Mouse (Mus musculus) liver, embryonic 16.5 days (tissue): ENCODE measurements around the gene Chchd6. TPM values are rescaled to one million over a fixed set of nuclear protein-coding genes. Genes with fewer than 3 reads are reported as not detected.
A peak's percentile ranks its signal among the peaks of the same experiment; 100 is the strongest.

ENCODE experiments used
- ATAC-seq: fragments of 200-750 bp; cut with Nextera tagmentation; 2 replicates; pipeline ENCODE4 v1.8.0; 2017; ENCODE audit warnings: low read depth, mild to moderate bottlenecking, moderate number of reproducible peaks, moderate library complexity
- H3K27ac ChIP-seq: fragments of 300-500 bp; sonication (generic); 2 replicates; pipeline ENCODE4 v1.5.1; 2014; ENCODE audit warnings: mild to moderate bottlenecking, low read length
- H3K27me3 ChIP-seq: fragments of 300-500 bp; sonication (generic); 2 replicates; pipeline ENCODE4 v1.6.1; 2014; ENCODE audit warnings: low read depth, low read length, mixed read lengths; ENCODE audit not compliant: control insufficient read depth, insufficient read depth
- H3K36me3 ChIP-seq: fragments of 300-500 bp; sonication (generic); 2 replicates; pipeline ENCODE4 v1.6.1; 2014; ENCODE audit warnings: mild to moderate bottlenecking; ENCODE audit not compliant: control insufficient read depth, insufficient read depth
- H3K4me1 ChIP-seq: fragments of 300-500 bp; sonication (generic); 2 replicates; pipeline ENCODE4 v1.6.1; 2014; ENCODE audit warnings: low read depth, low read length, mixed read lengths; ENCODE audit not compliant: control insufficient read depth
- H3K4me2 ChIP-seq: fragments of 300-500 bp; sonication (generic); 2 replicates; pipeline ENCODE4 v1.6.1; 2014; ENCODE audit warnings: low read depth, low read length, mixed read lengths
- H3K4me3 ChIP-seq: fragments of 300-500 bp; sonication (generic); 2 replicates; pipeline ENCODE4 v1.5.1; 2014; ENCODE audit warnings: low read depth, mild to moderate bottlenecking, low read length
- H3K9ac ChIP-seq: fragments of 300-500 bp; sonication (generic); 2 replicates; pipeline ENCODE4 v1.6.1; 2014; ENCODE audit warnings: low read depth, low read length
- H3K9me3 ChIP-seq: fragments of 300-500 bp; sonication (generic); replicated peaks from 2 replicates; pipeline ENCODE4 v1.6.1; 2016; ENCODE audit warnings: low read length; ENCODE audit not compliant: control insufficient read depth
- WGBS: fragments of 180-500 bp; shearing (Covaris S2); extraction: QIAGEN DNeasy Blood & Tissue Kit; methylation state at CpG from one replicate; pipeline ENCODE4 v1.1.7; 2014; ENCODE audit not compliant: insufficient replicate concordance; 5-methylcytosine and 5-hydroxymethylcytosine counted together
- polyA plus RNA-seq: library from polyadenylated mRNA; unstranded; fragments of >200 nt; fragmentation: Nextera tagmentation; extraction: Ambion mirVana; gene quantifications from 2 replicates; pipeline ENCODE4 v1.2.1, GENCODE M21; 2015

Gene Chchd6
- polyA plus RNA-seq, 1 experiment from 2014 or later = 11.8 TPM

- Histone ChIP-seq H3K4me2 (no peak overlapping the region), H3K36me3 (no peaks in the 10 kb centered on the region), H3K27ac (no peak overlapping the region), H3K9me3 (no peaks in the 10 kb centered on the region), H3K4me3 (no peak overlapping the region), H3K4me1 (no peaks in the 10 kb centered on the region), H3K9ac (no peak overlapping the region), H3K27me3 (no peaks in the 10 kb centered on the region; the same call in 1 of the 2 replicates)
- WGBS = 50% methylated on average over 1 of the region's 1 CpGs
- ATAC-seq = no peak
Measured at GRCm38 (mm10) chr6:89424461-89424860, 171.0 kb downstream of the Chchd6 start.

GRCm38 (mm10) chr6:89422621-89423020 lies 172.8 kb downstream of the Chchd6 start:
- Histone ChIP-seq H3K36me3 (no peaks in the 10 kb centered on the region), H3K4me3 (no peak overlapping the region), H3K4me1 (no peaks in the 10 kb centered on the region), H3K27me3 (no peaks in the 10 kb centered on the region; the same call in 1 of the 2 replicates), H3K9ac (no peak overlapping the region), H3K27ac (no peak overlapping the region), H3K4me2 (no peak overlapping the region), H3K9me3 (no peaks in the 10 kb centered on the region)
- 61% methylated on average over 3 of the region's 3 CpGs for WGBS
- no peak for ATAC-seq

GRCm38 (mm10) chr6:89421922-89422321 lies 173.5 kb downstream of the Chchd6 start:
- Histone ChIP-seq H3K27ac (no peak overlapping the region), H3K4me1 (no peaks in the 10 kb centered on the region), H3K9me3 (no peaks in the 10 kb centered on the region), H3K9ac (no peak overlapping the region), H3K36me3 (no peaks in the 10 kb centered on the region), H3K27me3 (no peaks in the 10 kb centered on the region; the same call in 1 of the 2 replicates), H3K4me3 (no peak overlapping the region), H3K4me2 (no peak overlapping the region)
- 0 out of 2 replicates have a peak, but pooled peaks have one; percentile 13 for ATAC-seq
- WGBS = 28% methylated on average over 3 of the region's 3 CpGs

GRCm38 (mm10) chr6:89421503-89421902 lies 173.9 kb downstream of the Chchd6 start:
- H3K36me3 ChIP-seq = no peaks in the 10 kb centered on the region
- no peak overlapping the region for H3K4me3 ChIP-seq
- WGBS = 27% methylated on average over 6 of the region's 6 CpGs
- H3K9ac ChIP-seq = no peak overlapping the region
- H3K27me3 ChIP-seq = no peaks in the 10 kb centered on the region; the same call in 1 of the 2 replicates
- no peak overlapping the region for H3K27ac ChIP-seq
- H3K4me2 ChIP-seq = no peak overlapping the region
- no peaks in the 10 kb centered on the region for H3K4me1 ChIP-seq
- H3K9me3 ChIP-seq = no peaks in the 10 kb centered on the region
- ATAC-seq = peak; percentile 45; the same call in 1 of the 2 replicates

GRCm38 (mm10) chr6:89420756-89421155 lies 174.7 kb downstream of the Chchd6 start:
- 51% methylated on average over 2 of the region's 2 CpGs for WGBS
- Histone ChIP-seq H3K27me3 (no peaks in the 10 kb centered on the region; the same call in 1 of the 2 replicates), H3K27ac (no peak overlapping the region), H3K4me1 (no peaks in the 10 kb centered on the region), H3K9me3 (no peaks in the 10 kb centered on the region), H3K9ac (no peak overlapping the region), H3K36me3 (no peaks in the 10 kb centered on the region), H3K4me2 (no peak overlapping the region), H3K4me3 (no peak overlapping the region)
- no peak for ATAC-seq

- ATAC-seq = no peak
Measured at GRCm38 (mm10) chr6:89420110-89420509, 175.3 kb downstream of the Chchd6 start.

GRCm38 (mm10) chr6:89419066-89419815 lies 176.2 kb downstream of the Chchd6 start:
- no peak for ATAC-seq
- H3K36me3 ChIP-seq = no peaks in the 10 kb centered on the region
- no peaks in the 10 kb centered on the region; the same call in 1 of the 2 replicates for H3K27me3 ChIP-seq
- no peaks in the 10 kb centered on the region for H3K4me1 ChIP-seq
- H3K27ac ChIP-seq = no peak overlapping the region
- H3K9ac ChIP-seq = no peak overlapping the region
- H3K4me2 ChIP-seq = no peak overlapping the region
- H3K9me3 ChIP-seq = no peaks in the 10 kb centered on the region
- no peak overlapping the region for H3K4me3 ChIP-seq
- WGBS = 61% methylated on average over 3 of the region's 3 CpGs

More at GRCm38 (mm10) chr6:89420110-89420509, 175.3 kb downstream of the Chchd6 start:
- Histone ChIP-seq H3K4me2 (no peak overlapping the region), H3K27me3 (no peaks in the 10 kb centered on the region; the same call in 1 of the 2 replicates), H3K9me3 (no peaks in the 10 kb centered on the region), H3K4me1 (no peaks in the 10 kb centered on the region), H3K4me3 (no peak overlapping the region), H3K9ac (no peak overlapping the region), H3K27ac (no peak overlapping the region), H3K36me3 (no peaks in the 10 kb centered on the region)

- Histone ChIP-seq H3K36me3 (no peaks in the 10 kb centered on the region), H3K4me1 (peaks cover 5% of the 10 kb centered on the region), H3K27ac (no peak overlapping the region), H3K4me3 (no peak overlapping the region), H3K27me3 (no peaks in the 10 kb centered on the region; the same call in 1 of the 2 replicates), H3K9ac (no peak overlapping the region), H3K9me3 (no peaks in the 10 kb centered on the region), H3K4me2 (no peak overlapping the region)
- 19% methylated on average over 3 of the region's 3 CpGs for WGBS
- 0 out of 2 replicates have a peak, but pooled peaks have one; percentile 27 for ATAC-seq
Measured at GRCm38 (mm10) chr6:89416030-89416595, 179.3 kb downstream of the Chchd6 start.

GRCm38 (mm10) chr6:89415091-89415490 lies 180.4 kb downstream of the Chchd6 start:
- no peak for ATAC-seq
- H3K4me2 ChIP-seq = no peak overlapping the region
- 28% methylated on average over 2 of the region's 2 CpGs for WGBS
- H3K9me3 ChIP-seq = no peaks in the 10 kb centered on the region
- H3K36me3 ChIP-seq = no peaks in the 10 kb centered on the region
- H3K27me3 ChIP-seq = no peaks in the 10 kb centered on the region; the same call in 1 of the 2 replicates
- no peak overlapping the region for H3K9ac ChIP-seq
- peaks cover 5% of the 10 kb centered on the region for H3K4me1 ChIP-seq
- H3K4me3 ChIP-seq = no peak overlapping the region
- no peak overlapping the region for H3K27ac ChIP-seq
